Mouse (Mus musculus) left cerebral cortex, postnatal 14 days (tissue): ENCODE results near the gene Gpx3. TPM values are rescaled to one million over a fixed set of nuclear protein-coding genes. Genes with fewer than 3 reads are reported as not detected.
"Not testable (repeated sequence)": the region's sequence is repeated elsewhere in the genome, so short reads cannot be mapped to it uniquely, and the experiment has no call there.

Experiments
- DNase-seq, 2 experiments: peaks; one replicate each; pipeline ENCODE4 v3.0.0; 2021 to 2022; ENCODE audit warnings: low spot score in 2 of 2, mixed read lengths in 1 of 2
- intact Hi-C: fragments of 180-260 bp; cut with DNase I; formaldehyde crosslinking; loops from one replicate; pipeline ENCODE4 v1.15.1; 2025
- total RNA-seq, 2 experiments: library from RNA; stranded (reverse); gene quantifications; 2 replicates each; pipeline ENCODE4 v1.2.3; 2021

Gene Gpx3
- total RNA-seq, 2 experiments from 2014 or later: 8.3 to 10.7 TPM

DNA sequence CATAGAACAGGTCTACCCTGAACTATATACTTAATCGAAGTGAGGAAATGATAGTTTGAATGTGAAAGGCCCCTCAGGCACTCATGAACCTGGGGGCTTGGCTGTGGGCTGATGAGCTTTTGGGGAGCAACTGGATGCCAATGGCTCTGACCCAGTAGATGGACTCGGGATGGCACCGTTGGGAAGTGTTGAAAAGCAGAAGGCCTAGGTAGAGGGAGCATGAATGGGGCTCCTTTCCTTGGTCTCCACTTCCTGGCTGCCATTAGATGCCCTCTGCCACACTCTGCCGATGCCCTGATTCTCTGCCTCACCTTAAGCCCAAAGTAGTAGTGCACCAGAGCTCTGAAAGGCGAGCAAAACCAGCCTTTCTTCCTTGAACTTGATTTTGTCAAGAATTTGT, 26.2 kb upstream of the Gpx3 start:
- intact Hi-C loops: no loop called here
- no peak for DNase-seq

DNA sequence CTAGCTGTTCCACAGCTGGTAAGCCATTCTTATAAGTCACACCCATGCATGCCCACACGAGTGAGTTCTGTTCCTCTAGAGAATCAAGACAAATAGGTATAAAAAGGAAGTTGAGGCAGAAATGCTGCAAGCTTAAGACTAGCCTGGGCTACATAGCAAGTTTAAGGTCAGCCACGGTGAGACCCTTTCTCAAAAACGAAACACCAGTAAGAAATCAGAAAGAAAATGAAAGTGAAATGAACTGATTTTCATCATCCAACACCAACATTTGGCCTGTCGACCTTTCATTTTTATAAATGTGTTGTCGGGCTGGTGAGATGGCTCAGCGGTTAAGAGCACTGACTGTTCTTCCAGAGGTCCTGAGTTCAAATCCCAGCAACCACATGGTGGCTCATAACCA, 23.4 kb upstream of the Gpx3 start:
- intact Hi-C loops: loop anchor here (1.0 to 2.0 kb wide), 2 partner anchors 48 to 105 kb away; no protein-coding TSS in a partner anchor
- DNase-seq: no peak

DNA sequence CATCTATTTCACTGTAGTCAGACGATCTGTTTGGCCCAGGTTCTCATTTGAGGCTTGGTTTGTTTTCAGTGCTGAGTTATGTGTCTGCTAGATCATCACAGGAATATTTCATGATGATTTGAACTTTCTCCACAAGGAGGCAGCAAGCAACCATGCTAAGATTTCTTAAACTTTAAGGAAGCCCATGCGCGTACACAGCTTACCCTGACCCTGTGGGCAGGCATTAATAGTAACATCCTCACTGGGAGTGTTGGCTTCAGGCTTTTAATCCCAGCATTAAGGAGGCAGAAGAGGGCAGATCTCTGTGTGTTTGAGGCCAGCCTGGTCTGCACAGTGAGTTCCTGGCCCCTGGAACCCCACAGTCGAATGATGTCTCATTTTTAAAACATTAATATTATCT, 22.8 kb upstream of the Gpx3 start:
- intact Hi-C loops: loop anchor here (1.0 to 2.0 kb wide), 2 partner anchors 47 to 105 kb away; no protein-coding TSS in a partner anchor
- DNase-seq: peak; percentile 71 to 81

DNA sequence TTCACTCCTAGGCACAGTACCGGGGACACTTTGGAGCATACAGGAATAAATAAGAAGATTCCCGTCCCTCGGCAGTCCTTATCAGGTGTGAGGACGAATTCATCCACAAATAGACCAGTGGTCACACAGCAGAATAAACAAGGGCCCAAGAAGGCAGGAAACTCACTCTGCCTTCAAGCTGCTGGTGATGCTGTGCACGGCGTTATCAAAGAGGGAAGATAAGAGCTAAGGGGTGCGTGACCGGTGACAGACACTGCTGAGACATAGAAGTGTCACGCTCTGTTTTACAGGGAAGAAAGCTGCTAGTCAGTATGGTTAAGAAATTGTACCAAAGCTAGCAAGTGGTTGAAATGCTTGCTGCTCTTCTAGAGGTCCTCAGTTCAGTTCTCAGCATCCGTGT, 22.3 kb upstream of the Gpx3 start:
- intact Hi-C loops: loop anchor here (1.0 to 2.0 kb wide), 2 partner anchors 47 to 104 kb away; no protein-coding TSS in a partner anchor
- DNase-seq: no peak

DNA sequence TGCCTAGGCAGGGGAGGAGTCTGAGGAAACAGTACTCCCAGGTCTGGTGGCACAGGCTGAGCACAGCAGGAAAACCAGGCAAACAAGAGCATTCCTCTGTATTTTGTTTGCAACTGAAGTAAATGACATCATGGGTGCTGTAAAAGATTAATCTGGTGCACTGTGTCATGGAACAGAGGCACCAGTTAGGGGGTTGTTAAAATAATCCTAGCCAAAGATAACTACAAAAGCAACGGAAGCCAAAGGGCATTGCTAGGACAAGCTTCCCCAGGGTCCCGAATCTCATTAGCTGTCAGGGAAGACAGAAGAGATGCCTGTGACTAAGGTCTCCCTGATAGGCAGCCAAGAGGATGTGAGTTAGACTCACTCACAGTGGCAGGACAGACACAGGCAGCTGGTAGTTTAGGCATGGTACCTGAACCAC, 21.2 kb upstream of the Gpx3 start:
- no peak for DNase-seq
- intact Hi-C loops: no loop called here

DNA sequence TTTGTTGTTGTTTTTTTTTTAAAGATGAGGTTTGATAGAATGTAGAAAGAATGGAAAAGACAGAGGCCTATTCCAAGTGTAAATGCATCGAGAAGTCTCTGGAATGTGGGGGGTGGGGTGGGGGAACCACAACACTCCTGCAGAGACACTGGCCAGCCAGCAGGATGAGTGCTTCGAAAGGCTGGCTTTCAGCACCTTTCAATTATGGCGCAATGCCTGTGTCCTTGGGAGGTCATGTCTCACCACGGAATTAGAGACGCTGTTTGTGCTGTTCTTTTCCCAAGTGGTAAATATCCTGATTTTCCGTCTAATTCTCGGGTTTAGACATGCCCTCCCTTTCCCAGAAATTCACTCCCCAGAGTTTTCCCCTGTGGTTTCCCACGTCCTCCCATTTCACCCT, 19.6 kb upstream of the Gpx3 start:
- intact Hi-C loops: no loop called here

DNA sequence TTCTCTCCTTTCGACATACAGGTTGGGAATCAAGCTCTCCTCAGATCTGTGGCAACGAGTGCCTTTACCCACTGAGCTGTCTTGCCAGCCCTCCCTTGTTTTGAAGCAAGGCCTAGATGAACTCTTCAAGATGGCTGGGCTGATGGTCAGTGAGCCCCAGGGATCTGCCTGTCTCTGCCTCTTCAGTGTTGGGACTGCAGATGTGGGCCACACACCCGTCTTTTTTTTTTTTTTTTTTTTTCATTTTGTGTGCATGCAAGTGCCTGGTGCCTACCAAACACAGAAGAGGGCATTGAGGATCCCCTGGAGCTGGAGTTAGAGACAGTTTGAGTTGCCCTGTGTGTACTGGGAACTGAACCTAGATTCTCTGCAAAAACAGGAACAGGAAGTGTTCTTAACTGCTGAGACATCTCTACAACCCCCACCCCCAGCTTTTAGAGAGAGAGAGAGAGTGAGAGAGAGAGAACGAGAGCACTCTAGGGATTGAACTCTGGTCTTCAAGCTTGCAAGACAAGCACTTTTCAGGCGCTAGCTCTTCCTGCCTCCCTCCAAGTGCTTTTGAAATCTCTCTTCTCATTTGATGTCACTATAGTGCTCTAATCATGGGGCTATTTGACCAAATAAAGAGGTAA, 17.9 kb upstream of the Gpx3 start:
- DNase-seq: no peak
- intact Hi-C loops: no loop called here

More for the DNA sequence above, 19.6 kb upstream of the Gpx3 start:
- DNase-seq: no peak

DNA sequence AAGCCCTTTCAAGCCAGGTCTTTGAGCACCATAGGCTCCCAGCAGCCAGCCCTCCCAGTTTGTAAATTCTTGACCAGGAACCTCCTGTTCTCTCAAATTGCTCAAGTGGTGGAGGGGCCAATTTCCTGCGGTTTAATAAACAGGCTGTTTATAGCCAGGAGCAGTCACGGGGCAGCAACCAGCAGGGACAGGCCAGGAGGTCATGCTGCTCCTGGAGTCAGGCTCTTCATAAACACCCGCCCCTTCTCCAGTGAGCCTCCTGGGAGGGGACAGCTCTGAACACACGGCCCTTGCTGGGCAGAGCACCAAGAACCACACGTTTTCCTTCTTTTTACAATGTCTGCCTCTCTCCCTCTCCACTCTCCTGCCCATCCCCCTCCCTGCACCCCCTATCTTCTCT, 17.3 kb upstream of the Gpx3 start:
- intact Hi-C loops: no loop called here
- no peak for DNase-seq

DNA sequence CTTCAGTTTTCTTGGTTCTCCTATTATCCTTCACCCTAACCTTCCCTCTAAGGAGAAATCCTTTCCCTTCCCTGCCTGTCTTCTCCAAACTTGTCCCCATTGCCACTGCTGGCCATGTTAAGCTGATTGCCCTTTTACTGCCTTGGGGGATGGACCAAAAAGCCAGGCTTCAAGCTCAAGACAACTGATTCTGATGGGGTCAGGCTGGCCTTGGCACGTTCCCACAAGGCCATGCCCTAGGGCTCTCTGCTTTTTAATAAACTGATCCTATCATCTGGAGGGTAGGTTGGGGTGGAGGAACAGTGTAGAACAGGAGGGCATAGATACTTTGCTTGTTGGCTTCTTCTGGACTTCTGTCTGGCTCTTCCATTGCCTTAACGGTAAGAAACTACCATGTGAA, 16.8 kb upstream of the Gpx3 start:
- intact Hi-C loops: no loop called here
- no peak for DNase-seq

DNA sequence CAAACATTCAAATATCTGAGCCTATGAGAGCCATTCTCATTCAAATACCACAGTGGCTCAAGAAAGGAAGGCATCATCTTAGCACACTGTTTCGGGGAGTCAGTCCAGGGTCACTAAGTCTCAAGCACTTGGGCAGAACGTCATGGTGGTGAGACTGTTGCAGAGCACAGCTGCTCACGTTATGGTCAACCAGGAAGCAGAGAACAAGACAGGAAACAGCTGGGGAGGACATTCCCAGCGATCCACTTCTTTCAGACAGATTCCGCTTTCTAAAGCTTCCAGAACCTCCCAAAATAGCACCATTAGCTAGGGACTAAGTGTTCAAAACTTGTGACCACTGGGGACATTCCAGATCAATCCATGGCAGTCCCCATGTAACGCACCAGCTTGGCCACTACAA, 14.3 kb upstream of the Gpx3 start:
- intact Hi-C loops: no loop called here

DNA sequence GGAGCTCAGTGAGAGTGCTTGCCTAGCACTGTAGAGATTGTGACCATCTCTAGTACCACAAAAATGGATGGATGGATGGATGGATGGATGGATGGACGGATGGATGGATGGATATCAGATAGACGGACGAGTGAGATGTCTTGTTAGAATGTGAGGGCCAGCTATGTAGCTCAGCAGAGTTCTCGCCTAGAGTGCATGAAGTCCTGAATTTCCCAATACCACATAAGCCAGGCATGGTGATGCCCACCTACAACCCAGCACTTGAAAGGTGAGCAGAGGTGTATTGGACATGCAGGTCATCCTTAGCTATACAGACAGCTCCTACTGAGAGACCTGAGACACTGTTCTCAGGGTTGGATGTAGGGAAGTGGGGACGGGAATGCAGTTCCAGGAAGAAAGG, 10.9 kb upstream of the Gpx3 start:
- no peak for DNase-seq
- intact Hi-C loops: no loop called here

More for the DNA sequence above, 14.3 kb upstream of the Gpx3 start:
- DNase-seq: no peak

DNA sequence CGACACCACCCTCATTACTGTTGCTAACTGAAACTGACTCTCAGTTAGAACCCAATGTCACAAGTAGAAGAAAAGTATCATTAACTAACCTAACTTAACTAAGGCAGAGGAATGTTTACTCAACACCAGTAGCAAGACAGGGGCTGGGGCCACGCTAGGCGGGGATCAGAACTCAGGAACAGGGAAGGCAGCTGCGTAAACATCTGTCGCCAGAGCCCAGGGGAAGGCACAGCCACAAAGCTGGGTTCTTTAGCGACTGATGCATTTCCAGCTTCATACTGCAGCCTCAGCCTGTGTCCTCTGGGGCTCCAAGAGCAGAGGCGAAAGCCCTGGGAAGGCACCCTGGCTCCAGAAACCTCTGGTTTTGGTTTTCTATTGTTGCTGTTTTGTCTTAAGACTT, 10.2 kb upstream of the Gpx3 start:
- intact Hi-C loops: no loop called here
- DNase-seq: no peak

DNA sequence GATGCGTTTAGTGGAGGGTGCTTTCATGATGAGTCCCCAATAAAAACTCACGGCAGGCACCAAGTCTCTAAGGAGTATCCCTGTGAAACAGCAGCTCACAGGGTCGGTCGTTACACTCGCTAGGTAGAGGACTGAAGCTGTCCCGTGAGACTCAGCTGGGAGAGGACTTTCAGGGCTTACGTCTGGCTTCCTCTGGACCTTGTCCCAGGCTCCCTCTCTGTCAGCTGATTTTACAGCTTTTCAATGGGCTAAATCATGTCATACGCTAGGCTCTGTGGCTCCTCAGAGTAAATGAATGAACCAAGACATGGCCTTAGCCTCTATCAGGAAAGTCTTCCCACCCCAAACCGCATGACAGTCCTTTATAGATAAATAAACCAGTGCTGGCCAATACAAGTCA, 7.7 kb upstream of the Gpx3 start:
- intact Hi-C loops: no loop called here
- no peak for DNase-seq

DNA sequence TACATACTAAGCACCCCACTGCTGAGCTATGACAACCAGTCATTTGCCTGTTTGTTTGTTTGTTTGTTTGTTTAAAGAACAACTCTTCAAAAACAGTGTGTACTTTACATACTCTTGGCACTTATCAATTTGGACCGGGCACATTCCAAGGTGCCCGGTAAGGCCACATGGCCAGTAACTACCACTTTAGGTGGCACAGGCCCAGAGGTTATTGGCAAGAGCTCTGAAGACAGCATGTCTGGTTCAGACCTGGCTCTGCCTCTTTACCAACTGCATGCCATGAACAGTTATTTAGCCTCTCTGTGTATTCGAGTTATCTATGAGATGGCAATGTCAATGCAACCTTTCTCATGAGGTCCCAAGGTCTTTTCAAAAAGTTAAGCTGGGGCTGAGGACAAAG, 5.6 kb upstream of the Gpx3 start:
- DNase-seq, intact Hi-C loops: not testable (repeated sequence)

DNA sequence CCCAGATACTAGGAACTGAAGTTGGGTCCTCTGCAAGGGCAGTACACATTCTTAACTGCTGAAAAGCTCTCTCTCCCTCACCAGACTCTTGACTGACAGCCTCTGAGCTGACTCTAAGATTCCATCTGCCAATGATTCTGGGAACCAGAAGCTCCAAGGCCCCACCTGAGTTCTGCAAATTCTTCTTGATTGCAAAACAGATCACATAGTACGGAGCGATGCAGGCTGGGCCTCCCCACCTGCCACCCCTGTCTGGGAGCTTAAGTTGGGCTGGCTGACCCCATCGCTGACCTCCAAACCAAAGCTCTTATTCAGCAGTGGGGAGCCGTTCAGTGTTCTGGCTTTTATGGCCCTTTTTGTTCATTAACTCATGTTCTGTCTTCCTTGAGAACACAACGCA, 4.8 kb upstream of the Gpx3 start:
- no peak for DNase-seq
- intact Hi-C loops: no loop called here

DNA sequence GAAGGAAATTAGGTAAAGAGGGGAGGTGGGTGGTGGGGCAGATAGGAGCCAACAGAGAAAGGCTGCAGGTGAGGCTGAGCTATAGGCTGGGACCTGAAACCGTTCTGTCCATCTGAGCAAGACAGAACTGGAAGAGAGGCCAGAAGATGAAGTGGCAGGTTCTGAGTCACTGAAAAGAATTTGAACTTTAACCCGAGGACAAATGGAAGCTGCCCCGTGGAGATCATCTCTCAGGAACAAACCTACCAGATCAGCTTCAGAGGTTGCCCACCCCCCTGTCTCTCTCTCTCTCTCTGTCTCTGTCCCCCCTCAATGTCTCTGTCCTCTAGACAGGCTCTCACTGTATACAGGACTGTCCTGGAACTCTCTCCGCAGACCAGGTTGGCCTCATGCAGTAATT, 2.6 kb upstream of the Gpx3 start:
- no peak for DNase-seq
- intact Hi-C loops: no loop called here

DNA sequence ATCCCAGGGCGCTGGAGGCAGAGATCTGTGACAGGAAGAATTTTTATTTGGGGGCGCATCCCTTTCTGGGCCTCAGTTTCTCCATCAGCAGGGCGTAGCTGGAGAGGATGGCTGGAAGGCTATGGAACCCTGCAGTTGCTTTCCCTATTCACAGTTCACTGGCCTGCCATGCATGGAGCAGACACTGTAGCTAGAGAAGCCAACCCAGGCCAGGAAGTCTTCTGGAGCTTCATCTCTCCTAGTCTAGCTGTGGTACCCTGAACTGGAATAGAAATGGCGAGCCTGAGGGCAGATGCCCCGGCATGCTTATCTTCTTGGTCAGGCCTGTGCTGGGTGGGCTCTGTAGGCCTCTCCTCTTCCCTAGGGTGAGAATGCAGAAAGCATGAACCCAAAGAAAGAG, 1.1 kb downstream of the Gpx3 start:
- intact Hi-C loops: no loop called here
- no peak for DNase-seq

DNA sequence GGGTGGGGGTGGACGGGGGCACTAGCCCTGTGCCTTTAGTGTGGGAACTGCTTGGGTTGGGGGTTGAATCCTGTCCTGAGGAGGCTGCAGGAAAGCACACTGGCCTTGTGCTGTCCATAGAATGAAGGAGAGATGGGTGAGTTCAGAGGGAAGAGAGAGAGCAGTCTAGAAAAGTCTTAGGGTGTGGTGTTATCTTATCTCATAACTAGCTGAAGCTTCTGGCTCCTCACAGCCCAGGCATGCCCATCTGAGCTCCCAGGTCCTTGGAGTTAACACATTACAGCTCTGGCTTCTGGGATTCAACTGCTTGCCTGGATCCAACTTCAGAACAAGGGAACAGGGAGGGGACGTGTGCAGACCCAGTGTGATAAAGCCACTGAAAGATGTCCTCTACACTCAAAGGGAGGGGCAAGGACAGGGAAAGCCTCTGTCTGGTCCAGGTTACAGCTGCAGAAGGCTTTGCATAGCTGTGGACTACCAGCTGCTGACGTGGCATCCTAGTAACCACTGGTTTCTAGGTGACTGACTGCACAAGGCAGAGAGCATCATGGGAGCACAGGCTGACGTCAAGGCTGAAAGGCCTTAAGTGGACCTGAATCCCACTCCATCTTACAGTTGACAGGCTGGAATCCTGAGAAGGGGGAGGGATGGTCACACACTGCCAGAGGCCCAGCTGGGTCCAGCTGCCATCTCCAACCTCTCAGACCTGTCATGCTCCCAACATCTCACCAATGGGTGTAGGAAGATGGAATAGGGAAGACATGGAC, 1.9 kb downstream of the Gpx3 start:
- DNase-seq: peak in 1 of 2 experiments; percentile 39
- intact Hi-C loops: no loop called here

DNA sequence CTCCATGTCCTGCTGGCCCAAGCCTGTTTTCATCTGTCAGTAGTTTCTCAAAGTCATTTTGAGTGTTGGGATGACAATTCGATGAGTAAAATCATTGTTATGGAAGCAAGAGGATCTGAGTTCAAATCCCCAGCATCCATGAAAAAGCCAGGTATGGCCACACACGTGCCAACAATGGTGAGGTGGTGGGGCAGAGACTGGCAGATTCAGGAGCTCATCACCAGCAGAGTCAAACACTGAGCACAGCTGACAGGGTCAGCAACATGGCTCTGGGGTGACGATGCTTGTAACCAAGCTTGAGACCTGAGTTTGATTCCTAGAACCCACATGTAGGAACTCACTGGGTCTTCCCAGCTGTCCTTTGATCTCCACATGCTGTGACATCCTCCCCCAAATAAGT, 2.8 kb downstream of the Gpx3 start:
- intact Hi-C loops: no loop called here
- DNase-seq: no peak

DNA sequence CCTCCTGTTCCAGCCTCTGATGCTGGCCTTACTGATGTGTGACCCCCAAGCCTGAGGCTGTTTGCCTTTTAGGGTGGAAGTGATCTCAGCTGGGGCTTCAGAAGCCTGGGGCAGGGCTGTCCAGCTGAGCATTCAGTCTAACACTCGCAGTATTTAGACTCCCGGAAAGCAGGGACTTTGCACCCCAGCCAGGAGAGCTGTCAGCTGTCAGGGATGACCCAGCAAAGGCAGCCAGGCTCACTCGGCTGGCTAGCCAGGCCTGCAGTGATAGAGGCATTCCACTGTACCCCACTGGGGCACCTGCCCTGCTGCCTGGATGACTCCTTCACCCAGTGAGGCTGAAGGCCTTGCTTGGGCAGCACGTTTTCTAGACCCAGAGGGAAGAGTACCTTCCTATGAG, 3.7 kb downstream of the Gpx3 start:
- intact Hi-C loops: no loop called here
- no peak for DNase-seq

DNA sequence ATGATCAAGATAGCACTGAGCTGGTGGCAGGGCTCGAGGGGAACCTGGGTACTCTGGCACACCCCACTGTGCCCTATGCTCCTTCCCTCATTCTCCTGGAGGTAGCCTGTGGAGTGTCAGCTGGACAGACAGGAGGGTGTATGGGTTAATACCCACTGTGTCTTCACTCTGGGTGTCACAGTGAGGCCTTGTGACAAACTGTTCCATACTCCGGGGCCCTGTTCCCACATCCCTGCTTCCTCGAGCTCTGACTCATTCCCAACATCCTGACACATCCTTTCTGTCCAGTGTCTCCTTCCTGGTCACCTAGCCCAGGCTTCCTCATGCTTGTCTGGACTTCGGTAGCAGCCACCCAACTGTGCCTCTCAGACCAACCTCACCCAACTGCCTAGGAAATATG, 4.2 kb downstream of the Gpx3 start:
- intact Hi-C loops: no loop called here
- DNase-seq: no peak
